In genomic region chr5:67778026-67778425, GRCm38 (mm10) we compare ENCODE assay signal across 8 mouse cellular contexts.
A peak's percentile ranks its signal among the peaks of the same experiment; 100 is the strongest.
DNase-seq lines count a peak whose midpoint lies in the region; ATAC-seq lines count a peak whose summit lies in the region.

No protein-coding gene starts in this region.

- intact Hi-C loops in left cerebral cortex, postnatal 25 days (cut with DNase I): loop anchor here (5.0 kb wide), 1 partner anchor 69 kb away; the partner anchor contains the start of gene Atp8a1

- H3K9ac ChIP-seq in embryonic facial prominence, embryonic 15.5 days: no peak overlapping the region
- H3K9ac ChIP-seq in hindbrain, embryonic 15.5 days: no peak overlapping the region
- H3K9ac ChIP-seq in midbrain, embryonic 14.5 days (replicated peaks; ENCODE audit: low read length): no peak overlapping the region

- no peak overlapping the region for H3K27ac ChIP-seq in embryonic facial prominence, embryonic 15.5 days (replicated peaks)
- no peak overlapping the region for H3K27ac ChIP-seq in hindbrain, embryonic 15.5 days (replicated peaks)
- no peak overlapping the region for H3K27ac ChIP-seq in midbrain, embryonic 14.5 days (replicated peaks; ENCODE audit: low read depth, low read length)

- no peak overlapping the region for H3K4me2 ChIP-seq in embryonic facial prominence, embryonic 15.5 days (replicated peaks)
- H3K4me2 ChIP-seq in hindbrain, embryonic 15.5 days: no peak overlapping the region
- peak overlapping the region; percentile 18; the same call in 1 of the 2 replicates for H3K4me2 ChIP-seq in midbrain, embryonic 14.5 days (ENCODE audit: low read length)

- H3K4me1 ChIP-seq in embryonic facial prominence, embryonic 15.5 days: no peaks in the 10 kb centered on the region
- 0 out of 2 replicates have a peak, but pooled peaks cover 3% of the 10 kb centered on the region for H3K4me1 ChIP-seq in hindbrain, embryonic 15.5 days (replicated peaks)
- 0 out of 2 replicates have a peak, but pooled peaks cover 2% of the 10 kb centered on the region for H3K4me1 ChIP-seq in midbrain, embryonic 14.5 days (ENCODE audit: control insufficient read depth, insufficient read depth, low read length)

- no peaks in the 10 kb centered on the region for H3K36me3 ChIP-seq in embryonic facial prominence, embryonic 15.5 days
- H3K36me3 ChIP-seq in hindbrain, embryonic 15.5 days: peaks cover 8% of the 10 kb centered on the region
- peaks cover 10% of the 10 kb centered on the region; the same call in 1 of the 2 replicates for H3K36me3 ChIP-seq in midbrain, embryonic 14.5 days (ENCODE audit: control insufficient read depth, insufficient read depth, low read length)

- peak; percentile 82 for ATAC-seq in cerebellum, adult (ENCODE audit: insufficient number of reproducible peaks, low FRiP score, low TSS enrichment)
- ATAC-seq in embryonic facial prominence, embryonic 15.5 days (ENCODE audit: insufficient number of reproducible peaks, low FRiP score, low TSS enrichment, low read depth): peak; percentile 34
- ATAC-seq in hindbrain, embryonic 15.5 days (ENCODE audit: low FRiP score, low read depth): peak; percentile 79
- peak; percentile 82; the same call in 1 of the 2 replicates for ATAC-seq in midbrain, embryonic 14.5 days (ENCODE audit: low FRiP score, low TSS enrichment)

- no peak overlapping the region for H3K4me3 ChIP-seq in embryonic facial prominence, embryonic 15.5 days (replicated peaks)
- H3K4me3 ChIP-seq in hindbrain, embryonic 15.5 days: no peak overlapping the region
- no peak overlapping the region for H3K4me3 ChIP-seq in midbrain, embryonic 14.5 days (replicated peaks; ENCODE audit: low read depth, low read length)

- H3K27me3 ChIP-seq in embryonic facial prominence, embryonic 15.5 days: no peaks in the 10 kb centered on the region
- H3K27me3 ChIP-seq in hindbrain, embryonic 15.5 days: no peaks in the 10 kb centered on the region
- no peaks in the 10 kb centered on the region for H3K27me3 ChIP-seq in midbrain, embryonic 14.5 days (ENCODE audit: control insufficient read depth, insufficient read depth, low read length)

- WGBS in embryonic facial prominence, embryonic 15.5 days: 57% methylated on average over 8 of the region's 8 CpGs
- WGBS in hindbrain, embryonic 15.5 days: 72% methylated on average over 8 of the region's 8 CpGs
- WGBS in midbrain, embryonic 14.5 days: 54% methylated on average over 8 of the region's 8 CpGs

- no peaks in the 10 kb centered on the region for H3K9me3 ChIP-seq in embryonic facial prominence, embryonic 15.5 days (replicated peaks)
- no peaks in the 10 kb centered on the region for H3K9me3 ChIP-seq in hindbrain, embryonic 15.5 days
- H3K9me3 ChIP-seq in midbrain, embryonic 14.5 days (ENCODE audit: control insufficient read depth, low read length): no peaks in the 10 kb centered on the region

- DNase-seq in cerebellum, adult 11-12 months: no peak
- DNase-seq in ES-CJ7 (ENCODE audit: low read depth, low spot score): peak; percentile 64
- DNase-seq in left cerebral cortex, postnatal 25 days (ENCODE audit: low spot score in 2 of 2): peak; percentile 35 to 81
- DNase-seq in midbrain, embryonic 14.5 days: peak; percentile 82
- DNase-seq in spleen, postnatal 14 days (ENCODE audit: low spot score in 2 of 2): no peak

Comparison
In these comparisons a context has a peak if more than half of its experiments do, and no peak if none do; other contexts are left out.
1. DNase-seq: peak in ES-CJ7 (single experiment), left cerebral cortex, postnatal 25 days (2 of 2) and midbrain, embryonic 14.5 days (single experiment); none in cerebellum, adult 11-12 months (single experiment) and spleen, postnatal 14 days (0 of 2).
2. Peak in every context shown above with its lines, with median percentiles within 50 percentile points of each other: ATAC-seq.